Mouse (Mus musculus) forebrain, embryonic 11.5 days (tissue): ENCODE results near the gene Ccdc9. TPM values are rescaled to one million over a fixed set of nuclear protein-coding genes. Genes with fewer than 3 reads are reported as not detected.

Source experiments
- ATAC-seq: fragments of 200-750 bp; cut with Nextera tagmentation; replicated peaks from 2 replicates; pipeline ENCODE4 v1.8.0; 2017; ENCODE audit warnings: moderate TSS enrichment; ENCODE audit not compliant: low FRiP score
- DNase-seq: peaks from one replicate; pipeline ENCODE4 v3.0.0-alpha.2; 2017; ENCODE audit warnings: low spot score
- H3K27ac ChIP-seq: fragments of 300-500 bp; sonication (generic); 2 replicates; pipeline ENCODE4 v1.5.1; 2014; ENCODE audit warnings: low read depth, low read length
- H3K27me3 ChIP-seq: fragments of 300-500 bp; sonication (generic); 2 replicates; pipeline ENCODE4 v1.6.1; 2014; ENCODE audit warnings: mild to moderate bottlenecking, low read length, mixed read lengths; ENCODE audit not compliant: control insufficient read depth, insufficient read depth
- H3K36me3 ChIP-seq: fragments of 300-500 bp; sonication (generic); 2 replicates; pipeline ENCODE4 v1.6.1; 2014; ENCODE audit warnings: mild to moderate bottlenecking, low read length, moderate library complexity, mixed read lengths; ENCODE audit not compliant: control insufficient read depth, insufficient read depth
- H3K4me1 ChIP-seq: fragments of 300-500 bp; sonication (generic); replicated peaks from 2 replicates; pipeline ENCODE4 v1.6.1; 2014; ENCODE audit warnings: low read length, mixed read lengths; ENCODE audit not compliant: control insufficient read depth, insufficient read depth
- H3K4me2 ChIP-seq: fragments of 300-500 bp; sonication (generic); 2 replicates; pipeline ENCODE4 v1.6.1; 2014; ENCODE audit warnings: low read depth, mild to moderate bottlenecking, low read length, moderate library complexity, mixed read lengths; ENCODE audit not compliant: severe bottlenecking
- H3K4me3 ChIP-seq: fragments of 300-500 bp; sonication (generic); 2 replicates; pipeline ENCODE4 v1.5.1; 2014; ENCODE audit warnings: low read depth, low read length
- H3K9ac ChIP-seq: fragments of 300-500 bp; sonication (generic); 2 replicates; pipeline ENCODE4 v1.6.1; 2014; ENCODE audit warnings: low read length
- H3K9me3 ChIP-seq: fragments of 300-500 bp; sonication (generic); 2 replicates; pipeline ENCODE4 v1.6.1; 2016; ENCODE audit warnings: low read length, mixed read lengths; ENCODE audit not compliant: control insufficient read depth
- WGBS: fragments of 180-500 bp; shearing (Covaris S2); extraction: QIAGEN DNeasy Blood & Tissue Kit; methylation state at CpG from one replicate; pipeline ENCODE4 v1.1.7; 2014; 5-methylcytosine and 5-hydroxymethylcytosine counted together
- polyA plus RNA-seq: library from polyadenylated mRNA; unstranded; fragments of >200 nt; fragmentation: Nextera tagmentation; extraction: Ambion mirVana; gene quantifications from 2 replicates; pipeline ENCODE4 v1.2.1, GENCODE M21; 2014

The Ccdc9 gene
- polyA plus RNA-seq, 1 experiment from 2014 or later, result 22.3 TPM

- H3K9me3 ChIP-seq, result no peaks in the 10 kb centered on the region
- no peak overlapping the region for H3K4me2 ChIP-seq
- H3K4me3 ChIP-seq, result 0 out of 2 replicates have a peak overlapping the region, but pooled peaks have one; percentile 68
- no peak for DNase-seq
- peaks cover 5% of the 10 kb centered on the region; the same call in 1 of the 2 replicates for H3K36me3 ChIP-seq
- H3K4me1 ChIP-seq, result peaks cover 5% of the 10 kb centered on the region; the same call in 1 of the 2 replicates
- no peaks in the 10 kb centered on the region for H3K27me3 ChIP-seq
- no peak overlapping the region for H3K9ac ChIP-seq
- no peak for ATAC-seq
- no peak overlapping the region for H3K27ac ChIP-seq
- 80% methylated on average over 9 of the region's 9 CpGs for whole genome bisulfite sequencing
Measured at GRCm38 (mm10) chr7:16284904-16285303, 1.7 kb downstream of the Ccdc9 start.

GRCm38 (mm10) chr7:16284001-16284400, 2.6 kb downstream of the Ccdc9 start:
- H3K36me3 ChIP-seq, result peaks cover 5% of the 10 kb centered on the region; the same call in 1 of the 2 replicates
- H3K4me2 ChIP-seq, result no peak overlapping the region
- H3K4me1 ChIP-seq, result peaks cover 5% of the 10 kb centered on the region; the same call in 1 of the 2 replicates
- no peak overlapping the region for H3K4me3 ChIP-seq
- no peaks in the 10 kb centered on the region for H3K9me3 ChIP-seq
- DNase-seq, result no peak
- no peak for ATAC-seq
- 91% methylated on average over 8 of the region's 8 CpGs for WGBS
- H3K27me3 ChIP-seq, result no peaks in the 10 kb centered on the region
- H3K9ac ChIP-seq, result no peak overlapping the region
- H3K27ac ChIP-seq, result no peak overlapping the region

- H3K4me2 ChIP-seq, result no peak overlapping the region
- 95% methylated on average over 13 of the region's 13 CpGs for WGBS
- H3K9ac ChIP-seq, result no peak overlapping the region
- peaks cover 5% of the 10 kb centered on the region; the same call in 1 of the 2 replicates for H3K36me3 ChIP-seq
- H3K4me1 ChIP-seq, result peaks cover 5% of the 10 kb centered on the region; the same call in 1 of the 2 replicates
- no peak overlapping the region for H3K27ac ChIP-seq
- no peak overlapping the region for H3K4me3 ChIP-seq
- DNase-seq (no peak), ATAC-seq (no peak)
- no peaks in the 10 kb centered on the region for H3K27me3 ChIP-seq
- no peaks in the 10 kb centered on the region for H3K9me3 ChIP-seq
Measured at GRCm38 (mm10) chr7:16282334-16282733, 4.3 kb downstream of the Ccdc9 start.

- 96% methylated on average over 11 of the region's 11 CpGs for WGBS
- no peak overlapping the region for H3K27ac ChIP-seq
- H3K4me1 ChIP-seq, result peaks cover 5% of the 10 kb centered on the region; the same call in 1 of the 2 replicates
- H3K4me3 ChIP-seq, result no peak overlapping the region
- H3K9me3 ChIP-seq, result no peaks in the 10 kb centered on the region
- no peak overlapping the region for H3K9ac ChIP-seq
- no peak for DNase-seq
- H3K27me3 ChIP-seq, result no peaks in the 10 kb centered on the region
- ATAC-seq, result no peak
- no peak overlapping the region for H3K4me2 ChIP-seq
- H3K36me3 ChIP-seq, result peaks cover 5% of the 10 kb centered on the region; the same call in 1 of the 2 replicates
Measured at GRCm38 (mm10) chr7:16280721-16281120, 5.9 kb downstream of the Ccdc9 start.

DNA sequence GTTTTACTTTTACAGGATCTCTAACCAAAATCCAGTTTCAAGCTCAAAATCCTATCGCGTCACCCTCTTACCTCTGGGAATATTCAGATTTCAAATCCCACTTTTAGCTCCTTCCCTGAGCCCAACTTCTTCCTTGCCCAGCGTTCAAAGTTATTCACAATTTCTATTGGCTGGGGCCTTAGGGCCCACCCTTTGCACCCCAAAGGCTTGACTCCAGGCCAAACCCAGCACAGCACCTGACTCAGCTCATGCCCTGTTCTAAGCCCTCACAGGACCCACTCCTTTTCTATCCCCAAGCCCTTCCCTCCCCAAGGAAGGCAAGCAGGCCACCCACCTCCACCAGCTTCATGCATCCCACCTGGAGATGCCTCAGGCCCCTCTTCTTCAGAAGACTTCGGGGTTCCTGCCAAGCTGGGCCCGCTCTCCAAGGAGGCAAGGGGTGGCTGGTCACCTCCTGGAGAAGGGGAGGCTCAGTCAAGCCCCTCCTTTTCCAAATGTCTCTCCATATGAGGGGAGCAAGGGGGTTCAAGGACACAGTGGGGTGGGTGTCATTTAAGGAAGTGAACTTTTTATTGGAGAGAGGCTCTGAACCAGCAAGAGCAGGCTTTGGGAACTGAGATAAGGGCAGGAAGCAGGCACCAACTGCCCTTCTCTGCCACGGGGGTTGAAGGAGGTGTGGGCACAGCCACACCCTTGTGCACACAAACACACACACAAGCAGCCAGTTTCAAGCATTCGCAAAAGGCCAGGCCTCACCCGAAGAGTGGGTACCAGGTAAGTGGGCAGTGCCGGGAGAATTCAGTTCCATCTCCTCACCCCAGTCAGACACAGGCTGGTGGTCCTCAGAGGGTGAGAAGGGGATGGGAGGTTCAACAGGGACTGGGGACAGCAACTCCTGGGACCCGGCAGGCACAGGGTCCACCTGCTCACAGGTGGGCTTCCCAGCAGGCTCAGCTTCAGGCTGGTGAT, 11.4 kb downstream of the Ccdc9 start:
- Histone ChIP-seq H3K4me1 (peaks cover 10% of the 10 kb centered on the region), H3K9me3 (no peaks in the 10 kb centered on the region), H3K27ac (no peak overlapping the region), H3K9ac (no peak overlapping the region), H3K4me3 (no peak overlapping the region), H3K27me3 (no peaks in the 10 kb centered on the region), H3K36me3 (no peaks in the 10 kb centered on the region; the same call in 1 of the 2 replicates), H3K4me2 (no peak overlapping the region)
- ATAC-seq, result no peak
- 85% methylated on average over 10 of the region's 10 CpGs for WGBS
- DNase-seq, result no peak

DNA sequence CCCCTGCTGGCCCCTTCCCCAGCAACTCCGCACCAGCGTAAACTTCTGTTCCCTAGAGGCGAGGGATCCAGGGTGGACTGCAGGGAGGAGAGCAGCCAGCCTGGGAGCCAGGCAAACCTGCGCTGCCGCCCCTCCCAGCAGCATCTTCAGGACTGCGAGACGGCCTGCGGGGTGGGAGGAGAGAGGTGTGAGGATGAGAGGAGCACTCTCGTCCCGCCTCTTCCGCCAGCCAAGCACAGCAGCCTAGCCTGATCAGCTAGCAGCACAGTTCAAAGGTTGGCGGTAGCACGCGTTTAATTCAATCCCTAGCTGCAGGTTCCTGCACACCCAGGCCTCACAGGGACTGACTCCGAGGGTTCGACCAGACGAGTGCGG, 12.8 kb downstream of the Ccdc9 start:
- ATAC-seq (peak; percentile 76), DNase-seq (peak; percentile 87)

DNA sequence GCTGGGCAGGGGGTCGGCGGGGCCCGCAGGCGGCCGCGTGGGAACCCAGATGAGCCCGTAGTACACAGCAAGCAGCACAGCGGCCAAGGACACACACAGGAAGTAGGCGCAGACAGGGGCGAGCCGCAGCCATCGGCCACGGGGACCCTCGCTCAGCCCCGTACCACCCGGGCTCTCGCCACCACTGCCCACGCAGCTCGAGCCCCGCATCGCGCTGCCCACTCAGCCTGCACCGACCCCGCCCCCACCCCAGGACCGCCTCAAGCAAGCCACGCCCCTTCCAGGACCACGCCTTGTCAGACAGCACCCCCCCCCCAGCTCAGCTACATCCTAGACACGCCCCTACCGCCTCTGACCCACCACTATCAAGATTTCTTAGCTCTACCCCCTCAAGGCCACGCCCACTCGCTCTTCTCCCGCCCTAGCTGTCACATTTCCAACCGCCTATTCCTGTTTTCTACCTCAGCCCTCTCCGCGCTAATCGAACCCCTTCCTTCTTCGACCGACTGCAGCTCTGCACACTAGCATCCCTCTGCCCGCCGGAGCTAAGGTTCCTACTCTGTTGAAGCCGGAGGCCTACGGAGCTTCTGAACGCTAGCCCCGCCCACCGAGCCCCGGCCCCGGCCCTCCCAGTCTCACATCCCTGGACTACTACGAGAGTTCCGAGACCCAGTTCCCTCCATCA, 13.4 kb downstream of the Ccdc9 start, which contains the start of gene Inafm1:
Inafm1 (minus strand) TSS at position 537 of the 685 bp plus-strand sequence.
- WGBS, result under 1% methylated on average over 45 of the region's 49 CpGs
- H3K4me1 ChIP-seq, result peaks cover 10% of the 10 kb centered on the region
- H3K4me2 ChIP-seq, result peak within 1 kb of the TSS; percentile 98
- ATAC-seq (peak; percentile 83), DNase-seq (peak; percentile 96)
- peak within 1 kb of the TSS; percentile 77 for H3K27ac ChIP-seq
- H3K27me3 ChIP-seq, result no peaks in the 10 kb centered on the region
- no peaks in the 10 kb centered on the region for H3K9me3 ChIP-seq
- H3K9ac ChIP-seq, result peak within 1 kb of the TSS; percentile 72
- peak within 1 kb of the TSS; percentile 78 for H3K4me3 ChIP-seq
- H3K36me3 ChIP-seq, result no peaks in the 10 kb centered on the region; the same call in 1 of the 2 replicates

More for the DNA sequence above, 12.8 kb downstream of the Ccdc9 start:
- WGBS, result 0% methylated on average over 18 of the region's 18 CpGs
- H3K4me2 ChIP-seq, result peak overlapping the region; percentile 98
- H3K27ac ChIP-seq, result peak overlapping the region; percentile 63
- H3K36me3 ChIP-seq, result no peaks in the 10 kb centered on the region; the same call in 1 of the 2 replicates
- H3K4me3 ChIP-seq, result peak overlapping the region; percentile 78
- peak overlapping the region; percentile 55 for H3K9ac ChIP-seq
- H3K4me1 ChIP-seq, result peaks cover 10% of the 10 kb centered on the region
- no peaks in the 10 kb centered on the region for H3K9me3 ChIP-seq
- no peaks in the 10 kb centered on the region for H3K27me3 ChIP-seq

- DNase-seq, result peak; percentile 86
- peak overlapping the region; percentile 77 for H3K27ac ChIP-seq
Measured at GRCm38 (mm10) chr7:16272681-16273080, 13.9 kb downstream of the Ccdc9 start.

More at GRCm38 (mm10) chr7:16272681-16273080, 13.9 kb downstream of the Ccdc9 start:
- ATAC-seq, result peak; percentile 73
- WGBS, result under 1% methylated on average over 45 of the region's 46 CpGs
- H3K4me3 ChIP-seq, result peak overlapping the region; percentile 78
- no peaks in the 10 kb centered on the region for H3K27me3 ChIP-seq
- H3K36me3 ChIP-seq, result no peaks in the 10 kb centered on the region; the same call in 1 of the 2 replicates
- H3K4me2 ChIP-seq, result peak overlapping the region; percentile 98
- H3K9ac ChIP-seq, result peak overlapping the region; percentile 72
- no peaks in the 10 kb centered on the region for H3K9me3 ChIP-seq
- peaks cover 10% of the 10 kb centered on the region for H3K4me1 ChIP-seq
